Mouse (Mus musculus): Measurements from ENCODE around the gene Serac1. TPM values are rescaled to one million over a fixed set of nuclear protein-coding genes. Genes with fewer than 3 reads are reported as not detected.
"Not testable (repeated sequence)": the region's sequence is repeated elsewhere in the genome, so short reads cannot be mapped to it uniquely, and the experiment has no call there.

Gene Serac1
- polyA plus RNA-seq, 1 experiment from 2014 or later: 3.6 TPM

- no peak overlapping the region for H3K27ac ChIP-seq
- peaks cover 57% of the 10 kb centered on the region; the same call in 1 of the 2 replicates for H3K36me3 ChIP-seq (ENCODE audit: inconsistent target)
- 96% methylated on average over 8 of the region's 8 CpGs for whole genome bisulfite sequencing (ENCODE audit: missing documents)
- H3K4me3 ChIP-seq (ENCODE audit: inconsistent target): no peak overlapping the region
- H3K79me2 ChIP-seq (ENCODE audit: inconsistent target): no peaks in the 10 kb centered on the region
Observed at GRCm38 (mm10) chr17:6035661-6036060, 43.9 kb downstream of the Serac1 start.

GRCm38 (mm10) chr17:6025831-6026230, 53.7 kb downstream of the Serac1 start:
- H3K4me3 ChIP-seq (ENCODE audit: inconsistent target): no peak overlapping the region
- WGBS (ENCODE audit: missing documents): 94% methylated on average over 7 of the region's 7 CpGs
- peaks cover 75% of the 10 kb centered on the region for H3K36me3 ChIP-seq (ENCODE audit: inconsistent target)
- no peaks in the 10 kb centered on the region for H3K79me2 ChIP-seq (ENCODE audit: inconsistent target)
- no peak overlapping the region for H3K27ac ChIP-seq

DNA sequence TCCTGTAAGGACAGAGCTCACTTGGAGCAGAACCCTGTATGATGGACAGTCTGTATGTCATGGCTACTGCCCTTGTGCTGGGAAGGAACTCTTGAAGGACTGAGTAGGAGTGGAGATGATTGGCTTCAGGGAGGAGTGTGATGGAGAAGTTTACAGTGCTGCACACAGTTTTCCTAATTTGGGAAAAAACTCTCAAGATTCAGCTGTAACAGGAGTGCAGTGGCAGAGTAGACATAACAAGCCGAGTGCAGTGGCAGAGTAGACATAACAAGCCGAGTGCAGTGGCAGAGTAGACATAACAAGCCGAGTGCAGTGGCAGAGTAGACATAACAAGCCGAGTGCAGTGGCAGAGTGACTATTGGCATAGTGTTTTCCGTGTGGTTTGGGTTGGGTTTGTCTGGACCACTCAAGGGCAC, 58.2 kb downstream of the Serac1 start:
- H3K27ac ChIP-seq; H3K79me2 ChIP-seq (ENCODE audit: inconsistent target); H3K4me3 ChIP-seq (ENCODE audit: inconsistent target): not testable (repeated sequence)
- peaks cover 40% of the 10 kb centered on the region for H3K36me3 ChIP-seq (ENCODE audit: inconsistent target)
- WGBS (ENCODE audit: missing documents): 76% methylated on average over 5 of the region's 5 CpGs

DNA sequence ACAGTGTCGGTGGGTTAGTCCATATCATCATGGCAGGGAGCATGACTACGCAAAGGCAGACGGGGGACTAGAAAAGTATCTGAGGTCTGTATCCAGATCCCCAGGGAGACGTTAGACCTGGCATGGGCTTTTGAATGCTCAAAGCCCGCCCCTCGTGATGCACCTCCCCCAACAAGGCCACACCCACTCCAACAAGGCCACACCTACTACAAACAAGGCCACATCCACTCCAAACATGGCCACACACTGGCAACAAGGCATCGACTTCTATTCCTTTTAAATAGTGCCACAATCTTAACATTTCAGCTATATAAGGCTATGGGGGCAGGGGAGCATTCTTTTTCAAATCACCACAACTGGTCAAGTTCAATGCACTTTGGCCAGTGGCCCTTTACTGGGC, 58.9 kb downstream of the Serac1 start:
- H3K36me3 ChIP-seq (ENCODE audit: inconsistent target): peaks cover 32% of the 10 kb centered on the region
- 77% methylated on average over 7 of the region's 7 CpGs for WGBS (ENCODE audit: missing documents)
- no peak overlapping the region for H3K4me3 ChIP-seq (ENCODE audit: inconsistent target)
- H3K27ac ChIP-seq: no peak overlapping the region
- no peaks in the 10 kb centered on the region for H3K79me2 ChIP-seq (ENCODE audit: inconsistent target)

- H3K36me3 ChIP-seq (ENCODE audit: inconsistent target): peaks cover 26% of the 10 kb centered on the region
- no peaks in the 10 kb centered on the region for H3K79me2 ChIP-seq (ENCODE audit: inconsistent target)
- no peak overlapping the region for H3K4me3 ChIP-seq (ENCODE audit: inconsistent target)
- H3K27ac ChIP-seq: no peak overlapping the region
- 17% methylated on average over 1 of the region's 2 CpGs for WGBS (ENCODE audit: missing documents)
Observed at GRCm38 (mm10) chr17:6019776-6020175, 59.8 kb downstream of the Serac1 start.

DNA sequence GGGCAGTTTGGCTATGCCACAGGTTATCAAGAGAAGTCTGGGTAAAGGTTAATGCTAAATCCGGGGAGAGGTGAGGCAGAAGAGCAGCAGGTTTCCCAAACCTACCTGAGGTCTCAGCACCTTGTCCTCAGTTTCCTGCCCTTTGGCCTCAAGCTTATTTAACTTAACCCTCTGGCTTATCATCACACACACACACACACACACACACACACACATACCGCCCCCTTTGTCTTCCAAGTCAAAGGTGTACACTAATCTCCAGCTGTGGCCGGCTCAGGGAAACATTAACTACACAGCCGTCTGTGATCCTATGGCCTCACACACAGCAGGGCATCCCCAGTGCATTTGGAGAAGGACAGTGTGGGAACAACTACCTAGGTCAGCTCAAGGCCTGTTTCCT, 61.2 kb downstream of the Serac1 start:
- no peak overlapping the region for H3K27ac ChIP-seq

GRCm38 (mm10) chr17:6017268-6017667, 62.3 kb downstream of the Serac1 start:
- WGBS (ENCODE audit: missing documents): 54% methylated on average over 12 of the region's 12 CpGs

More for the DNA sequence above, 61.2 kb downstream of the Serac1 start:
- no peaks in the 10 kb centered on the region for H3K79me2 ChIP-seq (ENCODE audit: inconsistent target)
- H3K36me3 ChIP-seq (ENCODE audit: inconsistent target): peaks cover 20% of the 10 kb centered on the region
- no peak overlapping the region for H3K4me3 ChIP-seq (ENCODE audit: inconsistent target)
- 100% methylated on average over 4 of the region's 4 CpGs for WGBS (ENCODE audit: missing documents)

GRCm38 (mm10) chr17:6016213-6016780, 63.2 kb downstream of the Serac1 start:
- 0 out of 2 replicates have a peak, but pooled peaks cover 11% of the 10 kb centered on the region for H3K36me3 ChIP-seq (ENCODE audit: inconsistent target)
- 49% methylated on average over 4 of the region's 7 CpGs for WGBS (ENCODE audit: missing documents)
- no peak overlapping the region for H3K4me3 ChIP-seq (ENCODE audit: inconsistent target)

More at GRCm38 (mm10) chr17:6017268-6017667, 62.3 kb downstream of the Serac1 start:
- Histone ChIP-seq H3K36me3 (ENCODE audit: inconsistent target) (peaks cover 14% of the 10 kb centered on the region), H3K27ac (peak overlapping the region; percentile 86), H3K79me2 (ENCODE audit: inconsistent target) (no peaks in the 10 kb centered on the region), H3K4me3 (ENCODE audit: inconsistent target) (no peak overlapping the region)

DNA sequence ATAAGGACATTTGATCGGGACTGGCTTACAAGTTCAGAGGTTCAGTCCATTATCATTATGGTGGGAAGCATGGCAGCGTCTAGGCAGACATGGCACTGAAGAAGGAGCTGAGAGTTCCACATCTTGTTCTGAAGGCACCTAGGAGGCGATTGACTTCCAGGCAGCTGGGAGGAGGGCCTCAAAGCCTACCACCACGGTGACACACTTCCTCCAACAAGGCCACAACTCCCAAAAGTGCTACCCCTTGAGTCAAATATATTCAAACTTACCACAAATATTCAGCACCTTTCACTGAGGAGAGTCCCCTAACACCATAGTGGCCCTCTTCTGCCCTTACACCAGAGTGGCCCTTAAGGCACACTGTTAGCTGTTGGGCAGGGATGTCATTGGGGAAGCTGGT, 64.6 kb downstream of the Serac1 start:
- 42% methylated on average over 4 of the region's 4 CpGs for WGBS (ENCODE audit: missing documents)
- Histone ChIP-seq H3K4me3 (ENCODE audit: inconsistent target) (no peak overlapping the region), H3K27ac (peak overlapping the region; percentile 86), H3K36me3 (ENCODE audit: inconsistent target) (0 out of 2 replicates have a peak, but pooled peaks cover 11% of the 10 kb centered on the region), H3K79me2 (ENCODE audit: inconsistent target) (no peaks in the 10 kb centered on the region)

More at GRCm38 (mm10) chr17:6016213-6016780, 63.2 kb downstream of the Serac1 start:
- Histone ChIP-seq H3K27ac (peak overlapping the region; percentile 86), H3K79me2 (ENCODE audit: inconsistent target) (no peaks in the 10 kb centered on the region)

- H3K27ac ChIP-seq: no peak overlapping the region
- no peaks in the 10 kb centered on the region for H3K79me2 ChIP-seq (ENCODE audit: inconsistent target)
- WGBS (ENCODE audit: missing documents): 91% methylated on average over 4 of the region's 4 CpGs
- H3K4me3 ChIP-seq (ENCODE audit: inconsistent target): no peak overlapping the region
- 0 out of 2 replicates have a peak, but pooled peaks cover 11% of the 10 kb centered on the region for H3K36me3 ChIP-seq (ENCODE audit: inconsistent target)
Observed at GRCm38 (mm10) chr17:6013079-6013478, 66.5 kb downstream of the Serac1 start.

GRCm38 (mm10) chr17:6009606-6010005, 69.9 kb downstream of the Serac1 start:
- no peak overlapping the region for H3K4me3 ChIP-seq (ENCODE audit: inconsistent target)
- WGBS (ENCODE audit: missing documents): 98% methylated on average over 4 of the region's 4 CpGs
- no peaks in the 10 kb centered on the region for H3K79me2 ChIP-seq (ENCODE audit: inconsistent target)
- H3K27ac ChIP-seq: peak overlapping the region; percentile 100
- 0 out of 2 replicates have a peak, but pooled peaks cover 11% of the 10 kb centered on the region for H3K36me3 ChIP-seq (ENCODE audit: inconsistent target)

- H3K4me3 ChIP-seq (ENCODE audit: inconsistent target): no peak overlapping the region
- WGBS (ENCODE audit: missing documents): 4% methylated on average over 11 of the region's 11 CpGs
- H3K36me3 ChIP-seq (ENCODE audit: inconsistent target): 0 out of 2 replicates have a peak, but pooled peaks cover 7% of the 10 kb centered on the region
- peak overlapping the region; percentile 100 for H3K27ac ChIP-seq
- H3K79me2 ChIP-seq (ENCODE audit: inconsistent target): no peaks in the 10 kb centered on the region
Observed at GRCm38 (mm10) chr17:6008590-6008989, 71.0 kb downstream of the Serac1 start.

GRCm38 (mm10) chr17:6007902-6008301, 71.6 kb downstream of the Serac1 start:
- Histone ChIP-seq H3K4me3 (ENCODE audit: inconsistent target) (no peak overlapping the region), H3K36me3 (ENCODE audit: inconsistent target) (no peaks in the 10 kb centered on the region), H3K79me2 (ENCODE audit: inconsistent target) (no peaks in the 10 kb centered on the region), H3K27ac (peak overlapping the region; percentile 100)
- 4% methylated on average over 9 of the region's 9 CpGs for WGBS (ENCODE audit: missing documents)

- Histone ChIP-seq H3K36me3 (ENCODE audit: inconsistent target) (no peaks in the 10 kb centered on the region), H3K27ac (peak overlapping the region; percentile 100), H3K79me2 (ENCODE audit: inconsistent target) (no peaks in the 10 kb centered on the region), H3K4me3 (ENCODE audit: inconsistent target) (no peak overlapping the region)
- WGBS (ENCODE audit: missing documents): 72% methylated on average over 5 of the region's 5 CpGs
Observed at GRCm38 (mm10) chr17:6007101-6007780, 72.3 kb downstream of the Serac1 start.
